Mouse (Mus musculus): ENCODE results near the gene Hoxa6. TPM values are rescaled to one million over a fixed set of nuclear protein-coding genes. Genes with fewer than 3 reads are reported as not detected.

Gene Hoxa6
- polyA plus RNA-seq, 1 experiment from 2014 or later: 34.7 TPM

- peaks cover 13% of the 10 kb centered on the region; the same call in 1 of the 2 replicates for H3K36me3 ChIP-seq
- H3K27me3 ChIP-seq (replicated peaks): no peaks in the 10 kb centered on the region
- peak overlapping the region; percentile 100 for H3K27ac ChIP-seq
- H3K9me3 ChIP-seq: no peaks in the 10 kb centered on the region
- peaks cover 83% of the 10 kb centered on the region for H3K4me1 ChIP-seq
- peak overlapping the region; percentile 78 for H3K4me3 ChIP-seq
- peak overlapping the region; percentile 93 for H3K9ac ChIP-seq
- H3K4me2 ChIP-seq (replicated peaks): peak overlapping the region; percentile 99
- ATAC-seq (ENCODE audit: low FRiP score, low read depth): no peak
- WGBS: under 1% methylated on average over 6 of the region's 6 CpGs
Observed at GRCm38 (mm10) chr6:52176391-52176790, 32.1 kb downstream of the Hoxa6 start.

- peaks cover 83% of the 10 kb centered on the region for H3K4me1 ChIP-seq
- peak overlapping the region; percentile 78 for H3K4me3 ChIP-seq
- peak; percentile 55 for ATAC-seq (ENCODE audit: low FRiP score, low read depth)
- H3K27me3 ChIP-seq (replicated peaks): no peaks in the 10 kb centered on the region
- peak overlapping the region; percentile 93 for H3K9ac ChIP-seq
- H3K27ac ChIP-seq: peak overlapping the region; percentile 100
- H3K36me3 ChIP-seq: peaks cover 7% of the 10 kb centered on the region; the same call in 1 of the 2 replicates
- 3% methylated on average over 22 of the region's 35 CpGs for WGBS
- no peaks in the 10 kb centered on the region for H3K9me3 ChIP-seq
- H3K4me2 ChIP-seq (replicated peaks): peak overlapping the region; percentile 99
Observed at GRCm38 (mm10) chr6:52175864-52176263, 32.7 kb downstream of the Hoxa6 start.

GRCm38 (mm10) chr6:52174968-52175751 is 33.4 kb downstream of the Hoxa6 start:
- ATAC-seq (ENCODE audit: low FRiP score, low read depth): peak; percentile 62
- Histone ChIP-seq H3K9me3 (no peaks in the 10 kb centered on the region), H3K4me2 (replicated peaks) (peak overlapping the region; percentile 99), H3K4me1 (peaks cover 83% of the 10 kb centered on the region), H3K9ac (peak overlapping the region; percentile 93), H3K27ac (peak overlapping the region; percentile 100), H3K36me3 (peaks cover 12% of the 10 kb centered on the region), H3K27me3 (replicated peaks) (no peaks in the 10 kb centered on the region), H3K4me3 (peak overlapping the region; percentile 78)
- WGBS: under 1% methylated on average over 41 of the region's 41 CpGs

- H3K27me3 ChIP-seq (replicated peaks): no peaks in the 10 kb centered on the region
- no peaks in the 10 kb centered on the region for H3K9me3 ChIP-seq
- H3K27ac ChIP-seq: no peak overlapping the region; the same call in 1 of the 2 replicates
- H3K4me1 ChIP-seq: peaks cover 79% of the 10 kb centered on the region
- H3K36me3 ChIP-seq: peaks cover 20% of the 10 kb centered on the region
- H3K4me3 ChIP-seq: peak overlapping the region; percentile 32
- 1% methylated on average over 4 of the region's 4 CpGs for WGBS
- H3K9ac ChIP-seq: peak overlapping the region; percentile 99
- H3K4me2 ChIP-seq (replicated peaks): peak overlapping the region; percentile 99
- ATAC-seq (ENCODE audit: low FRiP score, low read depth): no peak
Observed at GRCm38 (mm10) chr6:52173648-52174047, 34.9 kb downstream of the Hoxa6 start.

- Histone ChIP-seq H3K27me3 (replicated peaks) (no peaks in the 10 kb centered on the region), H3K4me2 (replicated peaks) (peak overlapping the region; percentile 99), H3K4me3 (peak overlapping the region; percentile 32), H3K9ac (peak overlapping the region; percentile 99), H3K27ac (peak overlapping the region; percentile 96), H3K9me3 (no peaks in the 10 kb centered on the region), H3K4me1 (peaks cover 80% of the 10 kb centered on the region), H3K36me3 (peaks cover 21% of the 10 kb centered on the region)
- under 1% methylated on average over 35 of the region's 35 CpGs for WGBS
- ATAC-seq (ENCODE audit: low FRiP score, low read depth): peak; percentile 55
Observed at GRCm38 (mm10) chr6:52172501-52172900, 36.0 kb downstream of the Hoxa6 start.

GRCm38 (mm10) chr6:52171938-52172337 is 36.6 kb downstream of the Hoxa6 start:
- Histone ChIP-seq H3K4me3 (peak overlapping the region; percentile 32), H3K9ac (peak overlapping the region; percentile 99), H3K4me2 (replicated peaks) (peak overlapping the region; percentile 99), H3K27ac (peak overlapping the region; percentile 96), H3K36me3 (peaks cover 21% of the 10 kb centered on the region), H3K27me3 (replicated peaks) (no peaks in the 10 kb centered on the region), H3K4me1 (peaks cover 81% of the 10 kb centered on the region), H3K9me3 (no peaks in the 10 kb centered on the region)
- ATAC-seq (ENCODE audit: low FRiP score, low read depth): no peak
- WGBS: 7% methylated on average over 7 of the region's 7 CpGs

- 3% methylated on average over 4 of the region's 4 CpGs for WGBS
- H3K36me3 ChIP-seq: peaks cover 21% of the 10 kb centered on the region
- H3K4me1 ChIP-seq: peaks cover 84% of the 10 kb centered on the region
- H3K27ac ChIP-seq: peak overlapping the region; percentile 96
- peak overlapping the region; percentile 99 for H3K9ac ChIP-seq
- no peak overlapping the region for H3K4me3 ChIP-seq
- ATAC-seq (ENCODE audit: low FRiP score, low read depth): no peak
- H3K4me2 ChIP-seq (replicated peaks): peak overlapping the region; percentile 99
- H3K9me3 ChIP-seq: no peaks in the 10 kb centered on the region
- no peaks in the 10 kb centered on the region for H3K27me3 ChIP-seq (replicated peaks)
Observed at GRCm38 (mm10) chr6:52171331-52171730, 37.2 kb downstream of the Hoxa6 start.

- H3K4me1 ChIP-seq: peaks cover 82% of the 10 kb centered on the region
- H3K4me3 ChIP-seq: peak overlapping the region; percentile 31
- H3K4me2 ChIP-seq (replicated peaks): peak overlapping the region; percentile 99
Observed at GRCm38 (mm10) chr6:52170898-52171223, 37.7 kb downstream of the Hoxa6 start.

GRCm38 (mm10) chr6:52170166-52170897 is 38.2 kb downstream of the Hoxa6 start:
- peak overlapping the region; percentile 31 for H3K4me3 ChIP-seq
- peaks cover 83% of the 10 kb centered on the region for H3K4me1 ChIP-seq
- no peaks in the 10 kb centered on the region for H3K9me3 ChIP-seq
- no peaks in the 10 kb centered on the region for H3K27me3 ChIP-seq (replicated peaks)
- H3K9ac ChIP-seq: peak overlapping the region; percentile 99
- peak overlapping the region; percentile 99 for H3K4me2 ChIP-seq (replicated peaks)
- no peak for ATAC-seq (ENCODE audit: low FRiP score, low read depth)
- H3K27ac ChIP-seq: peak overlapping the region; percentile 96
- H3K36me3 ChIP-seq: peaks cover 21% of the 10 kb centered on the region
- WGBS: 2% methylated on average over 40 of the region's 40 CpGs

More at GRCm38 (mm10) chr6:52170898-52171223, 37.7 kb downstream of the Hoxa6 start:
- H3K27ac ChIP-seq: peak overlapping the region; percentile 96
- H3K9me3 ChIP-seq: no peaks in the 10 kb centered on the region
- peaks cover 21% of the 10 kb centered on the region for H3K36me3 ChIP-seq
- WGBS: 11% methylated on average over 5 of the region's 5 CpGs
- H3K27me3 ChIP-seq (replicated peaks): no peaks in the 10 kb centered on the region
- no peak for ATAC-seq (ENCODE audit: low FRiP score, low read depth)
- peak overlapping the region; percentile 99 for H3K9ac ChIP-seq

GRCm38 (mm10) chr6:52169499-52170165 is 38.9 kb downstream of the Hoxa6 start:
- ATAC-seq (ENCODE audit: low FRiP score, low read depth): no peak
- Histone ChIP-seq H3K9ac (peak overlapping the region; percentile 99), H3K36me3 (peaks cover 21% of the 10 kb centered on the region), H3K27ac (peak overlapping the region; percentile 96), H3K9me3 (no peaks in the 10 kb centered on the region), H3K27me3 (replicated peaks) (no peaks in the 10 kb centered on the region), H3K4me3 (peak overlapping the region; percentile 31), H3K4me2 (replicated peaks) (peak overlapping the region; percentile 99), H3K4me1 (peaks cover 82% of the 10 kb centered on the region)
- WGBS: 8% methylated on average over 16 of the region's 16 CpGs

- peaks cover 85% of the 10 kb centered on the region for H3K4me1 ChIP-seq
- no peaks in the 10 kb centered on the region for H3K27me3 ChIP-seq (replicated peaks)
- H3K4me2 ChIP-seq (replicated peaks): peak overlapping the region; percentile 99
- peak overlapping the region; percentile 100 for H3K27ac ChIP-seq
- no peak for ATAC-seq (ENCODE audit: low FRiP score, low read depth)
- peak overlapping the region; percentile 45 for H3K4me3 ChIP-seq
- peak overlapping the region; percentile 99 for H3K9ac ChIP-seq
- peaks cover 21% of the 10 kb centered on the region for H3K36me3 ChIP-seq
- WGBS: under 1% methylated on average over 42 of the region's 42 CpGs
- H3K9me3 ChIP-seq: no peaks in the 10 kb centered on the region
Observed at GRCm38 (mm10) chr6:52168191-52169055, 40.1 kb downstream of the Hoxa6 start.
